Mouse (Mus musculus) embryonic facial prominence, embryonic 12.5 days (tissue): ENCODE measurements around the gene Med24. TPM values are rescaled to one million over a fixed set of nuclear protein-coding genes. Genes with fewer than 3 reads are reported as not detected.

ENCODE experiments used
- ATAC-seq: fragments of 200-750 bp; cut with Nextera tagmentation; 2 replicates; pipeline ENCODE4 v1.8.0; 2017; ENCODE audit not compliant: insufficient number of reproducible peaks, insufficient read depth, low FRiP score, low TSS enrichment
- H3K27ac ChIP-seq: fragments of 300-500 bp; sonication (generic); 2 replicates; pipeline ENCODE4 v1.5.1; 2016; ENCODE audit warnings: mild to moderate bottlenecking
- H3K27me3 ChIP-seq: fragments of 300-500 bp; sonication (generic); 2 replicates; pipeline ENCODE4 v1.6.1; 2016; ENCODE audit warnings: mild to moderate bottlenecking, moderate library complexity
- H3K36me3 ChIP-seq: fragments of 300-500 bp; sonication (generic); 2 replicates; pipeline ENCODE4 v1.6.1; 2016; ENCODE audit warnings: mild to moderate bottlenecking
- H3K4me1 ChIP-seq: fragments of 300-500 bp; sonication (generic); 2 replicates; pipeline ENCODE4 v1.6.1; 2016
- H3K4me2 ChIP-seq: fragments of 300-500 bp; sonication (generic); replicated peaks from 2 replicates; pipeline ENCODE4 v1.6.1; 2016; ENCODE audit warnings: mild to moderate bottlenecking, moderate library complexity
- H3K4me3 ChIP-seq: fragments of 300-500 bp; sonication (generic); 2 replicates; pipeline ENCODE4 v1.5.1; 2016; ENCODE audit warnings: mild to moderate bottlenecking
- H3K9ac ChIP-seq: fragments of 300-500 bp; sonication (generic); 2 replicates; pipeline ENCODE4 v1.6.1; 2016; ENCODE audit warnings: mild to moderate bottlenecking, moderate library complexity
- H3K9me3 ChIP-seq: fragments of 300-500 bp; sonication (generic); 2 replicates; pipeline ENCODE4 v1.6.1; 2016; ENCODE audit warnings: mild to moderate bottlenecking, moderate library complexity
- WGBS: fragments of 180-500 bp; shearing (Covaris S2); methylation state at CpG from one replicate; pipeline ENCODE4 v1.1.7; 2016; 5-methylcytosine and 5-hydroxymethylcytosine counted together
- polyA plus RNA-seq: library from polyadenylated mRNA; unstranded; fragments of >200 nt; fragmentation: Nextera tagmentation; extraction: Ambion mirVana; gene quantifications from 2 replicates; pipeline ENCODE4 v1.2.1, GENCODE M21; 2016

Gene Med24
- polyA plus RNA-seq, 1 experiment from 2014 or later = 70.4 TPM

DNA sequence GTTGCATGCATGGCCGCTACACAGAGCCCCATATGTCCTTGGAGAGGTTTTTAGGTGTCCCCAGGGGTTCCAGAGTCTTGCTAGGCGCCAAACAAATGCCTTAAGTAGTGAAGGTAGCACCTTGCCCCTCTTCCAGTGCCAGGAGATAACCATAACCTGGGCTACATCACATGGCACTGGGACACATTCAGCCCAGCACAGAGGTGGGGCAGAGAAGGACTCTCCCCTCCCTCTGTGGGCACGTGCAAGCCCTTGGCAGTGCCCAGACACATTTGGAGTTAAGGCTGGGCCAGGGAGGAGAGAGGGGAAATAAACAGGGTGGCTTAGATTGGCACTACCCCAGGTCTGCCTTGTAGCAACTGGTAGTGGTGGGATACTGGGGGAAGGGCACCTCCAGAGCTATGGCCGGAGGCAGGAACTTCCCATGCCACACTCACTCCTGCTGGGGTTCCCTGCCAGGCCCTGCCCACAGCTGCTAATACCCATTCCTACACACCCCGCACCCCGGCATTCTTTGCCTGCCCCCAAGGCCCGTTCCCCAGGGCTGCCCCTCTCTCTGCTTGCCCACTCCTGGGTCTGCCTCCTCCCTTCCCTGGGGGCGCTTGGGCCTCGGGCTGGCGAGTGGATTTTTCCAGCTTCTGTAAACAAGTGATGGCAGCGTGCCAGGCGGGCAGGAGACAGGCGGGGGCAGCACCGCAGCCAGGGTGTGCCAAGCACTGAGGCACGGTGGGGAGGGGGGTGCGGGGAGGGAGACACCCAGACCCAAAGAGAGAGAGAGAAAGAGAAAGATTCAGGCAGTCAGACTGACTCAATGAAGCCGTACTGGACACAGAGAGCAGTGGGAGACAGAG is 21.3 kb upstream of the Med24 start:
- Histone ChIP-seq H3K36me3 (peaks cover 12% of the 10 kb centered on the region; the same call in 1 of the 2 replicates), H3K27ac (peak overlapping the region; percentile 85), H3K4me2 (peak overlapping the region; percentile 23), H3K4me1 (peaks cover 76% of the 10 kb centered on the region), H3K27me3 (no peaks in the 10 kb centered on the region), H3K4me3 (no peak overlapping the region), H3K9ac (no peak overlapping the region), H3K9me3 (no peaks in the 10 kb centered on the region)
- 32% methylated on average over 16 of the region's 17 CpGs for WGBS
- ATAC-seq = no peak

DNA sequence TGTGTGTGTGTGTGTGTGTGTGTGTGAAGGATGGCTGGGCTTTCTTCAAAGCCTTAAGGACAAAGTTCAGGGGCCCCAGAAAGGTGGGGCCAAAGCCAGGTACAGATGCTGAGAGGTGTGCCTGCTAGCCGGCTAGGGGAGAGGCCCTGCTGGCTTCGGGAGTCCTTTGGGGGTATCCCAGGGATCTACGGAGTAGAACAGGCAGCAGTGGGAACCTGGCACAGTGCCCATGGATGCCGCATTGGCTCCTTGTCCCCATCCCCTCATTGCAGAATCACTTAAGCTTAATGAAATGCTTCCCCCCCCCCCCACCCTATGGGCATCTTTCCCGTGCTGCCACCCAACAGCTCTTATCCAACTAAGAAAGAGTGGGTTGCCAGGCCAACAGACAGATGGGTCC is 20.5 kb upstream of the Med24 start:
- no peak overlapping the region for H3K4me3 ChIP-seq
- no peak overlapping the region for H3K9ac ChIP-seq

GRCm38 (mm10) chr11:98748506-98749416 is 19.5 kb upstream of the Med24 start:
- WGBS = 33% methylated on average over 15 of the region's 15 CpGs
- no peak for ATAC-seq
- Histone ChIP-seq H3K27ac (peak overlapping the region; percentile 85), H3K4me2 (peak overlapping the region; percentile 46), H3K36me3 (peaks cover 7% of the 10 kb centered on the region; the same call in 1 of the 2 replicates), H3K9ac (0 out of 2 replicates have a peak overlapping the region, but pooled peaks have one; percentile 17), H3K4me3 (no peak overlapping the region), H3K9me3 (no peaks in the 10 kb centered on the region), H3K4me1 (peaks cover 80% of the 10 kb centered on the region), H3K27me3 (no peaks in the 10 kb centered on the region)

More for the DNA sequence above, 20.5 kb upstream of the Med24 start:
- Histone ChIP-seq H3K9me3 (no peaks in the 10 kb centered on the region), H3K27me3 (no peaks in the 10 kb centered on the region), H3K27ac (peak overlapping the region; percentile 85), H3K4me2 (peak overlapping the region; percentile 7; the same call in 1 of the 2 replicates), H3K36me3 (peaks cover 12% of the 10 kb centered on the region; the same call in 1 of the 2 replicates), H3K4me1 (peaks cover 80% of the 10 kb centered on the region)
- ATAC-seq = no peak
- 59% methylated on average over 5 of the region's 5 CpGs for WGBS

GRCm38 (mm10) chr11:98747804-98748505 is 18.7 kb upstream of the Med24 start:
- H3K4me2 ChIP-seq = peak overlapping the region; percentile 46
- H3K4me1 ChIP-seq = peaks cover 88% of the 10 kb centered on the region
- H3K27ac ChIP-seq = peak overlapping the region; percentile 85
- no peaks in the 10 kb centered on the region for H3K9me3 ChIP-seq
- peak overlapping the region; percentile 17; the same call in 1 of the 2 replicates for H3K9ac ChIP-seq
- no peak overlapping the region for H3K4me3 ChIP-seq
- WGBS = 25% methylated on average over 6 of the region's 6 CpGs
- H3K36me3 ChIP-seq = no peaks in the 10 kb centered on the region
- ATAC-seq = no peak
- no peaks in the 10 kb centered on the region for H3K27me3 ChIP-seq

- peak; percentile 76 for ATAC-seq
- Histone ChIP-seq H3K27ac (peak overlapping the region; percentile 85), H3K4me1 (peaks cover 94% of the 10 kb centered on the region), H3K36me3 (no peaks in the 10 kb centered on the region), H3K9ac (peak overlapping the region; percentile 1; the same call in 1 of the 2 replicates), H3K4me2 (peak overlapping the region; percentile 46), H3K9me3 (no peaks in the 10 kb centered on the region), H3K4me3 (peak overlapping the region; percentile 22; the same call in 1 of the 2 replicates), H3K27me3 (no peaks in the 10 kb centered on the region)
- 5% methylated on average over 17 of the region's 19 CpGs for WGBS
Measured at GRCm38 (mm10) chr11:98746855-98747693, 17.8 kb upstream of the Med24 start.

DNA sequence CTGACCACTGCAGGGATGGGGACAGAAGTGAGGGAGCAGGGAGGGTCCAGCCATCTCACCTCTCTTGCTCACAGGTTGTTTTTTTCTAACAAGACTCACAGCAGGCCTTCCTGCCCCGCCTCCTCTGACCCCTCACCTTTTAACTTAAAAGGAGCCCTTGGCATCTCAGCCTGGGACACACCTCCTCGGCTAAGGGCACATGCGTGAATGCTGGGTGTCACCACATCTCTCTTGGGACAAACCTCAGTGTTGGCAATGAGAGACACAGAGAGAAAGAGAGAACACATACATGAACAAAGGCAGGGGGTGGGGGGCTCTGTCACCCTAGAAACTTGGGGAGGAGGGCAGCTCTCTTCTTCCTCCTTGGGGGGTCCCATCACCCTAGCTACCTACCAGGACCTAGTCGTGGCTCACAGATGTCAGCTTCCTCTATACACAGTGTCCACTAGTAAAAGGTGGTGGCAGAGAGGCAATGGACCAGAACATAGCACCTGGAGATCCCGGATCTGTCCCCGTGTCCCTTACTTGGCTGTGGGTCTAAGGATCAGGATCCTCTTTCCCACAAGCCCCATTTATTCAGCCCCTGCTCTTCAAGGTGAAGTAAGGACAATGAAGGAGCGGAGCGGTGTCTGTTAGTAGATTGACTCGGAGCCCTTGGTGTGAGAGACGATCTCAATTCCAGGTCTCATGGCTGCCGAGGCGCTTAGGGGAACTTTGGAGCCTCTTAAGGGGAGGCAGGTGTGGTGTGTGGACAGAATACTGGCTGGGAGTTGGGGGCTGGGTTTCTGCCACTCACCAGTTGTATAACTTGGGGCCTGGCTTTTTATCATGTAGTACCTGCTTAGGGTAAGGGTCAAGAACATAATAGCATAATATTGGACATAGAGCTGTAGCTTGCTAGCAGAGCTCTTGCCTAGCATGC is 17.0 kb upstream of the Med24 start:
- H3K4me1 ChIP-seq = peaks cover 88% of the 10 kb centered on the region
- H3K4me3 ChIP-seq = no peak overlapping the region
- no peaks in the 10 kb centered on the region for H3K9me3 ChIP-seq
- H3K27me3 ChIP-seq = no peaks in the 10 kb centered on the region
- ATAC-seq = no peak
- WGBS = 49% methylated on average over 12 of the region's 12 CpGs
- no peaks in the 10 kb centered on the region for H3K36me3 ChIP-seq
- H3K4me2 ChIP-seq = peak overlapping the region; percentile 46; the same call in 1 of the 2 replicates
- no peak overlapping the region for H3K9ac ChIP-seq
- peak overlapping the region; percentile 85 for H3K27ac ChIP-seq

GRCm38 (mm10) chr11:98744456-98745019 is 15.3 kb upstream of the Med24 start:
- Histone ChIP-seq H3K4me2 (peak overlapping the region; percentile 81), H3K4me3 (peak overlapping the region; percentile 69; the same call in 1 of the 2 replicates), H3K36me3 (no peaks in the 10 kb centered on the region), H3K27ac (peak overlapping the region; percentile 77), H3K27me3 (no peaks in the 10 kb centered on the region), H3K9ac (peak overlapping the region; percentile 39; the same call in 1 of the 2 replicates), H3K4me1 (peaks cover 87% of the 10 kb centered on the region), H3K9me3 (no peaks in the 10 kb centered on the region)
- no peak for ATAC-seq
- 38% methylated on average over 7 of the region's 7 CpGs for WGBS

GRCm38 (mm10) chr11:98743655-98744345 is 14.6 kb upstream of the Med24 start:
- Histone ChIP-seq H3K36me3 (no peaks in the 10 kb centered on the region), H3K4me3 (peak overlapping the region; percentile 69), H3K27me3 (no peaks in the 10 kb centered on the region), H3K4me1 (peaks cover 80% of the 10 kb centered on the region), H3K9me3 (no peaks in the 10 kb centered on the region), H3K27ac (peak overlapping the region; percentile 77), H3K9ac (peak overlapping the region; percentile 39; the same call in 1 of the 2 replicates), H3K4me2 (peak overlapping the region; percentile 81)
- 7% methylated on average over 9 of the region's 9 CpGs for WGBS
- ATAC-seq = no peak
